Mouse (Mus musculus) ZHBTc4 (cell line): ENCODE measurements around the gene Tmem204.
A peak's percentile ranks its signal among the peaks of the same experiment; 100 is the strongest.

Experiments
- DNase-seq: peaks from one replicate; pipeline ENCODE4 v3.0.0-alpha.2; 2011; ENCODE audit warnings: low read depth, low spot score

Tmem204 gene

GRCm38 (mm10) chr17:25084835-25085385 lies 1.5 kb upstream of the Tmem204 start:
- DNase-seq = no peak

- no peak for DNase-seq
These were observed 504 bp downstream of the Tmem204 start for GRCm38 (mm10) chr17:25082887-25083286.

DNA sequence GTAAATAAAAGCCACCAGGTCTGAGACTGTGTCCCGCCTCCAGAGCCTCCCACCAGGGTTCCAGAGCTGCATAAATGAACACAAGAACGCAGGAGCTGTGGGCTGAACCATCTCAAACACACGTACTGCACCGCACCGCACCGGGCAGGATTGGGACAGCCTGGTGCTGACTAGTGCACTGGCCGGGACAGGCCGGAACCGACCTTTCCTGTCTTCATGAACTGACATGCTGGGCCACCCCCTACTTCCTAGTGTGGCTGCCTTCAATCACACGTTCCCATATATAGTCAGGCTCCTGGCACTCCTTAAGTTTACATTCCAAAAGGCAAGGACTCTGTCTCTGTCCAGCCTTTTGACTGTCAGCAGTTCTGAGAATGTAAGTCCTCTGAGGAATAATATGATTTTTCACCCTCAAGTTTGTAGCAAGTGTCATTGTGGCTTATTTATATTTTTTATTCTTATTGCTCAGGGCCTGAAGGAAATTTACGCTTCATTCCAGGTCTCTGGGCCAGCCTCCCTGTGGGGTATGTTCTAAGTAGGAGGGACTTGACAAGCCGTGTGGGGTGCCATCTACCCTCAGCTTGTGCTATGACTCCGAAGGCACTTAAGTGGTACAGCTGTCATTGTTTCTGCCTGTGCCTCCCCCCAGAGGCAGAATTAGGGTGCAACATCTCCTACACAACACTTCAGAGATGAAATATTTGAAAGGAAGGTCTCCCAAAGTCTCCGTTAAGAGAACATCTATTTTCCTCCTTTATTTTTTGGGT lies 1.1 kb downstream of the Tmem204 start:
- DNase-seq = no peak

GRCm38 (mm10) chr17:25080960-25081381 lies 2.4 kb downstream of the Tmem204 start:
- no peak for DNase-seq

DNA sequence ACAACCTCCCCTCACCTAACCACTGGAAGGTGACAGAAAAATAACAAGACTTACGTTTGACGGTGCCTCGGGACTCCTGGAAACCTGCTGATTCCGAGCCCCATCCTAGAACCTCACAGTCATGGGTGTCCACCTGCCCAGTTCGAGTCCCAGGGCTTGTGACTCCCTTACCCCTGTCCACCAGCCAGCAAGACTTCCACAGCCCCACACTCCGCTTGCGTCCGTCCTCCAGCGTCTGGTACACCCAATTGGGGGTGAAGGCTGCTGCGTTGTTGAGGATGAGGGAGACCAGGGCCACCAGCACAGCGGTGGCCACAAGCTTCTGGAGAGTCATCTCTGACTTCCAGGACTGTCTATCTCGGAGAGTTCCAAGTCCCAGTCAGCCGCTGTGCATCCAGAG lies 3.2 kb downstream of the Tmem204 start:
- no peak for DNase-seq

GRCm38 (mm10) chr17:25077771-25078372 lies 5.5 kb downstream of the Tmem204 start:
- no peak for DNase-seq

DNA sequence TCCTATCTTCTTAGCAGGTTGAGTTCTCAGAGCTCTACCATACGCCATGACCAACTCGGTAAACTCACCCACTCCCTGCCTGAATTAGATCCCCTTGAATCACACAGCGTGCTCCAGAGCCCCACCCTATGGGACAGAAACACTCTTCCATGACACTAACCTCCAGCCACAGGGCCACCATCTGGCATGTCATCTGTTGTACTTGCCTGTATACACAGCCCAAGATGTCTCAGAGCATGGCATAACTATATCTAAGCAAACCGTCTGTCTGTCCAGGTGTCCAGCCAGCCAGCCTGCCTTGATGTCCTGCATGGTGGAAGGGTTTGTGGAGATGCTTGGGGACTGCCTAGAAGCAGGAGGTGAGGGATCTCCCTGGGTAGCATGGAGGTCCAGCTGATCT lies 6.5 kb downstream of the Tmem204 start:
- DNase-seq = no peak

DNA sequence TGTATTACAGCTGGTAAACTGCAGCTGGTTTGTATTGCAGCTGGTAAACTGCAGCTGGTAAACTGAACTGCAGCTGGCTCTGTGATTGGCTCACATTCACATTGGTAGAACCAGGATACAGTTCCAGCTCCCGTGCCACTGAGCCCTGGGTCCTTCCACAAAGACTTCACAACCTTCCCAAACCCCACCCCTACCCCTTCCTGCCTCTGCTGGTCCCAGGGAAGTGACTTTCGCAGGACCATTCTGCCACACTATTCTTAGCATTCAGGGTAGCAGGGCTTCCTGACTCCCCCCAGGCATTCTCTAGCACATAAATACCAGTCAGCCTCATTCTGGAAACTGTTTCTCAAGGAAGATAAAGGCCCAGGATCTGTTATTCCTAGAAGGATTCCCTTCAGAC lies 14.7 kb downstream of the Tmem204 start:
- DNase-seq = no peak

DNA sequence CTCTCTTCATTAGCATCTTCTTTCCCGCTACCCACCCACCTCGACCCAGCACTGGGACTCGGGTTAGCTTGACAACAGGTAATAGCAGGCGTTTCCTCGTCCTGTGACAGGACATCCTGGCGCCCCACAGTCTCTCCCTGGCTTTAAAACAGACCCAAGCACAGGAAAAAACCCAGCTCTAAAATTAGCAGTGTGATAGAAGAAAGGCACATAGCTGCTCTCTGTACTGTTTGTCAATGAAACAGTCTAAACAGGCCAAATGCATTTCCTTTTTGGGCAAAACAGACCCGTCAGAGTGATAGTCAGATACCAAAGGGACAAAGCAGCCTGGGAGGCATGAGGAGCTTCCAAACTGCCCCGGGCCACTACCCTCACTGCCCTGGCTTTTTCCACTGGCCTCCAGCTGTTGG lies 15.9 kb downstream of the Tmem204 start:
- DNase-seq = no peak

- DNase-seq = no peak
These were observed 16.8 kb downstream of the Tmem204 start for GRCm38 (mm10) chr17:25066595-25066994.

DNA sequence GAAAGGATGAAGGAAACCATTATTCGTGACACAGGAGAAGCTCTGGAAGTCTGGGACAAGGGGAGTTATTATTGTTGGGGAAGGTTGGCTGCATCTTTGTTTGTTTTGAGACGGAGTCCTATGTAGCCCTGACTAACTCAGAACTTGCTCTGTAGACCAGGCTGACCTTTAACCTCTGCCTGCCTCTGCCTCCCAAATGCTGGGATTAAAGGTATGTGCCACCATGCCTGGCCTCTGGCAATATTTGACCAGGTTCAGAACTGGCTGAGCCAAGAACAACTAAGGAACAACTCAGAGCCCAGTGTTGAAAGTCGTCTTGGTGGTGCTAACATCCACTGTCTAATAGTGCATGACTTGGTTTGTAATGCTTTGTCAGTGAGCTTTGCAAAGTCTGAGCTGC lies 18.2 kb downstream of the Tmem204 start:
- no peak for DNase-seq

DNA sequence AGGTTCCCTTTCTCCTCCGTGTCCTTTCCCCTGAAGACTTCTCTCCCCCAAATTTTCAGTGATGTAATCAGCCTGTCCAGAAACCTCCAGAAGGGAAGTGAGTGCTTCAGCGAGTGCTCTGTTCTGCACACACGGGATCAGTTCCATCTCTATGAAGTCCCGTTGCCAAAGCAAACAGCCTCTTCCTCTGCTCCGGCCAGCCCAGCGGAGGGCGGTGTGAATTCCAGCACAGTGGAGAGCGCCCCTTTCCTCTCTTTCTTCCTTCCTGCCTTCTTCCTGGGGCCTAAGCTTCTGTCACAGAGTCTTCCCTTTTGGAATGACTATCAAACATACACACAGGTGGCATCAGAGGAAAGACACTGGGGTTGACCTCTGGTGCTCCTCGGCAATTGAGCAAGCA lies 19.0 kb downstream of the Tmem204 start:
- no peak for DNase-seq

- no peak for DNase-seq
These were observed 19.5 kb downstream of the Tmem204 start for GRCm38 (mm10) chr17:25063872-25064271.

GRCm38 (mm10) chr17:25063261-25063660 lies 20.1 kb downstream of the Tmem204 start:
- no peak for DNase-seq

DNA sequence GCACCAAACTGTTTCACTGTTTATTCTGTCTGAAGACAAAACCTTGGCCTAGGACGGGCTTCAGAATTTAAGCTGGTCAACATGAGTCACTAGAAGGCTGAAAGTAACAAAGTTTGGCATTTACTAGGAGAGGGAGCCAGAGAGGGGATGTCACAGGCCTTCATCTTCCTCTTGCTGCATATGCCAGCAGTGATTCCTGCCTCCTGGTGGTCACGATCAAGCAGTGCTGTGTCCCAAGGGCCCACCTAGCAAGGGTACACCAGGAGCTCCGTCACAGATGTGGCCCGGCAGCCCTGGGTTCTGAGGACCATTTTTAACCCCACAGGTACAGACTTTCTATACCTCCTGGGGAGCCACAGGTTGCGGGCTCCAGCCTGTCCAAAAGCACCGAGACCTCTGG lies 26.4 kb downstream of the Tmem204 start:
- DNase-seq = peak; percentile 17

GRCm38 (mm10) chr17:25053274-25053673 lies 30.1 kb downstream of the Tmem204 start:
- DNase-seq = no peak

DNA sequence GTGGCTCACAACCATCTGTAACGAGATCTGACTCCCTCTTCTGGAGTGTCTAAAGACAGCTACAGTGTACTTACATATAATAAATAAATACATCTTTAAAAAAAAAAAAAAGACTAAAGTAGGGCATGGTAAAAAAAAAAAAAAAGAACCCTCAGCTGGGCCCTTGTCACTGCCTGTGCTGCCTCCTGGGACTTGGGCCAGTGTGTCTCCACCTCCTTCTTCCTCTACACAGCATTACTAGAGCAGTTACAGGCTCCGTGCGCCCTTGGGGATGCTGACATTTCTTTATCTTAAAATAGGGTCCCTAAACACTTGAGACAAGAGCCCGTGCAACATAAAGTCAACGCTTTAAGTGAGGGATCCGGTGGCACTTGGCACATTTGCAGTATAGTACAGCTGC lies 36.2 kb downstream of the Tmem204 start:
- no peak for DNase-seq

DNA sequence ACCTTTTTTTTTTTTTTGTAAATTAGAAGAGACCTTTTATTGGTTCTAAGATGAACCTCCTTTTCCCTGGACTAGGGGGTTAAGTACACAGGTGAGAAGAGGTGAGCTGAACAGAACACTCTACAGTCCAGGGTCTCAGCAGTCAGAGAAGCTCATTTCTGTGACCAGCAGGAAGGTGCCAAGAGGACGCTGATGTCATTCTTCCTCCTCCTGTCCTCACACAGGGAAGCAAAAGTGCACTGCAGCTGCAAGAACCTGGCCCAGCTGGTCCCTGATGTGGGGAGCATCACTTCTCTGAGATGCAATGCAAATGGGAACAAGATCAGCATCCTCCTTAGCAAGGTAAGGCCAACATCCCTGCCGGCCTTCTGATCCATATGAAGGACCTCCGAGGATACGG lies 38.1 kb downstream of the Tmem204 start:
- no peak for DNase-seq

DNA sequence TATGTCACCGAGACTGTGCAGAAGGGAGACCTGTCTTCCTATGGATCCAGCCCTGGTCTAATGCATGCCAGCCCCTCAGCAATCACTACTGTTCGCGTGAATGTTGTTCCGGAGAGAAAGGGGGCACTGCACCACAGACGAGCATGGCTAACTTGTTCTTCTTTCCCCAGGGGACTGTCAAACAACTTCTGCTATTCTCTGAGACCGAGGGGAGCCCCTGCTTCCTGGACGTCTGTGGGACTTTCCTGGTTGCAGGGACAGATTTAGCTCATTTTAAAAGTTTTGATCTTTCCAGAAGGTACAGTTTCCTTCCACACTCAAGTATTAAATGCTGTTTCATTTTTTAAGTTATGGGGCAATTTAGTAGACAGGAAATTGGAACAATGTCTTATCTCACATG lies 38.5 kb downstream of the Tmem204 start:
- no peak for DNase-seq

GRCm38 (mm10) chr17:25036183-25036582 lies 47.2 kb downstream of the Tmem204 start:
- peak; percentile 43 for DNase-seq

DNA sequence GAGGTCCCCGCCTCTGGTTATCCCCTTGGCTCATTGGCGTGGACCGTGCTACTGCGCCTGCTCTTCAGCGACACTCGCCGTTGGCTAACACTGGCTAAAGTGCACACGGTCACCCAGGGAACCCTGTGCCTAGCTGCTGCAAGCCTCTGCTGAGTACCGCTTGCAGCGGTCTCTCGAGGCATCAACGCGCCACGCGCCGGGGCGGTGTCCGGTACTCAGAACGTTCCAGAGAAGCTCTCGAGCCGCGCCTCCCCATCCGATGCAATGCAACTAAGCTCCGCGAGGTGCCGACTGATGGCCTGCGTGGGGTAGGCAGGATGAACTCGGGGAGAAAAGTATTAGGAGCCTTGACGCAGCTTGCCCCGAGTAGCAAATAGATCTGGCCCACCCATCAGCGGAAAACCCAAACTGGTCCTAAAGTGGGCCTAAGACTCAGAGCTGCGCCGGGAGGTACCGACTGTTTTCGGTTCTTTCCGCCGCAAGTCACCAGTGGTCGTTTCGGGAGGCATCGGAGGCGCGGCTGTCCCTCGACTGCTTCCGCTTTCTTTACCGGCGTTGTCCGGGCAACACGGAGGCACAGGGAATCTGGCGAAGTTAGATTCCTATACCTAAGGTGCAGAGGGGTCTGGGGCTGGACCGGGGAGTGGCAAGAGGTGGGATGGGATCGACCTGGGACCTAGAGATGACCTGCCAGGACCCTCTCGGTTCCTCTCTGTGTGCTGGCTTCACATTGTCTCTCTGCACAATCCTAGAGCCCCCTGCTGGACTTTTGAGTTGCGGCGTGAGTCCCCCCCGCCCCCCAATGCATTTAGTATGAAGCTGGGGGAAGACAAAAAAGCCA lies 66.9 kb downstream of the Tmem204 start:
- peak; percentile 91 for DNase-seq

- DNase-seq = peak; percentile 100
These were observed 67.6 kb downstream of the Tmem204 start, which contains the start of the genes Cramp1l and Ift140 for GRCm38 (mm10) chr17:25015655-25016291. TSS of gene Cramp1l (minus strand) at chr17:25015788. TSS of gene Ift140 (plus strand) at chr17:25016085.
